Mouse (Mus musculus) heart, postnatal 10 days (tissue): ENCODE results near the gene 1700123O20Rik. TPM values are rescaled to one million over a fixed set of nuclear protein-coding genes. Genes with fewer than 3 reads are reported as not detected.

Experiments
- DNase-seq, 2 experiments: peaks; one replicate each; pipeline ENCODE4 v3.0.0; 2021
- intact Hi-C: fragments of 180-260 bp; cut with DNase I; formaldehyde crosslinking; loops from one replicate; pipeline ENCODE4 v1.15.1; 2025
- total RNA-seq, 2 experiments: library from RNA; stranded (reverse); gene quantifications; 2 replicates each; pipeline ENCODE4 v1.2.3; 2021

1700123O20Rik gene
- total RNA-seq: 10 to 100 TPM; 19.8 to 21.9 TPM

DNA sequence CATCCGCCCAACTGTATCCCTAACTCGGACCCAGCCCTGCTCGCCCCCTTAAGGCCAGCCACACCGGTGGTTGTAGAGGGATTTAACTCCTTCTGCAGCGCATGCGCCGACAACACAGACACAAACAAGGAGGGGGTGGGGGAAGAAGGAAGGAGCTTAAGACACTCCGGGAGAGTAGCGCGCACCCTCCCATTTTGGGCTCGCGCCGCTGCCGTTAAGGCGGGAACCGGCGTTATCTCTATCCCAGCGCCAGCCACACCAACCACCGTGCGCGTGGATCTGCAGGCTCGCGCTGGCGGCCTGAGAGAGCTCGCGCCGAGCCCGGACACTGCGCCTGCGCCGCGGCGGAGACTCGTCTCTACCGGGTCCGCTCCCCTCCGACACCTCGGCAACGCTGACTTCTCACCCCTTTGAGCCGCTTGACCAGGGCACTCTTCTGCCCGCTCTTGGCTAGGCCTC, at the start of gene 1700123O20Rik:
TSS of gene 1700123O20Rik (plus strand) at position 154 of the 459 bp plus-strand sequence.
- no peak for DNase-seq
- intact Hi-C loops: loop anchor here (5.0 kb wide), 1 partner anchor 34 kb away; no protein-coding TSS in a partner anchor

DNA sequence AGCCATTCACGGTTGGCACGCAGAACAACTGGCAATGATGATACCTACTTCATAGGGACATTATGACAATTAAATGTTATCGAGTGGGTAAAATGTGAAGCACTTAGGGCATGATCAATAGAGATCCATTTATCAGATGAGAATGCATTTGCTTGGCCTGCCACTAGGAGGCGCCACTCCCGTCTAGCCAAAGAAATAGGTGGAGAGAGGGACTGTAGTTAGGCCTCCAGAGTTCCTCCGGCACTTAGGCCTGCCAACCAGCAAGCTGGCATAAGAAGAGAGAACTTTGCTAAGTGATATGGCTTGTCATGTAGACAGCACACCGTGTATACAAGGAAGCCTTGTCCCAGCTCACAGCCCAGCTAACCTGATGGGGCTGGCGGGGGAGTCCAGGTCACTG, 49.1 kb upstream of the 1700123O20Rik start:
- peak in 1 of 2 experiments; percentile 54 for DNase-seq
- intact Hi-C loops: loop anchor here (5.0 kb wide), 1 partner anchor 575 kb away; no protein-coding TSS in a partner anchor

DNA sequence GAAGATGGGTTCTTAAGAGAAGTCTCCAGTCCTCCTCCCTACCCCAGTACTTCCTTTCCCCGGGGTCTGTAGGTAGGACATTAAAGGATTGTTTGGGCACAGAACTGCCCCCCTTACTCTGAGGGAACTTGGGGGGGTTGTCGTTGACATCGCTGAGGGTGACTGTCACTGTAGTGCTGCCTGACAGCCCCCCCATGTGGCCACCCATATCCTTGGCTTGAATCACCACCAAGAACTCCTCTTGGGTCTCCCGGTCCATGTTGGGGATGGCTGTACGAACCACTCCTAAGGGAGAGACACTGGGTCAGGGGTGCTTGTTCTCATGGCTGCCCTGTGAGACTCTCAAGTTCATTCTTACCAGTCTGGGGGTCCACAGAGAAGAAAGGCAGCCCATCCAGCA, 47.8 kb upstream of the 1700123O20Rik start:
- no peak for DNase-seq
- intact Hi-C loops: loop anchor here (5.0 kb wide), 1 partner anchor 576 kb away; no protein-coding TSS in a partner anchor

GRCm38 (mm10) chr14:54640121-54640520, 45.9 kb upstream of the 1700123O20Rik start:
- no peak for DNase-seq
- intact Hi-C loops: loop anchor here (2.0 to 5.0 kb wide), 3 partner anchors 27 to 413 kb away; no protein-coding TSS in a partner anchor

DNA sequence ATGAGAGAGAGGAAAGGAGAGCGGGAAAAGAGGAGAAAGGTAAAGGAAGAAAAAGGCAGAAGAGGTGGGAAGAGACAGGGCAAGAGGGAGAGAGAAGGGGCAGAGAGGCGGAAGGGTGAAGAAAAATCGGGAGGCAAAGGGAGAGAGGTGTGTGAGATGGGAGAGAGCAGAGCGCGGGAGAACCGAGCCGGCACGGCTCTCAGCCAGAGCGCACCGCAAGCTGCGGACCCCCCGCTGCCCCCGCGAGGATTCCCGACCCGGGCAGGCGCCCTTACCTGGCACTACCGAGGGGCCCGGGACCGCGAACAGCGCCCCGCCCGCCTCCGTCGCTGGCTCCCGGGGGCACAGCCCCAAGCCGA, 45.1 kb upstream of the 1700123O20Rik start, which contains the start of gene Gm17606:
TSS of gene Gm17606 (plus strand) at position 7 of the 359 bp plus-strand sequence.
- no peak for DNase-seq
- intact Hi-C loops: loop anchor here (1.0 to 5.0 kb wide), 4 partner anchors 28 to 414 kb away; no protein-coding TSS in a partner anchor

DNA sequence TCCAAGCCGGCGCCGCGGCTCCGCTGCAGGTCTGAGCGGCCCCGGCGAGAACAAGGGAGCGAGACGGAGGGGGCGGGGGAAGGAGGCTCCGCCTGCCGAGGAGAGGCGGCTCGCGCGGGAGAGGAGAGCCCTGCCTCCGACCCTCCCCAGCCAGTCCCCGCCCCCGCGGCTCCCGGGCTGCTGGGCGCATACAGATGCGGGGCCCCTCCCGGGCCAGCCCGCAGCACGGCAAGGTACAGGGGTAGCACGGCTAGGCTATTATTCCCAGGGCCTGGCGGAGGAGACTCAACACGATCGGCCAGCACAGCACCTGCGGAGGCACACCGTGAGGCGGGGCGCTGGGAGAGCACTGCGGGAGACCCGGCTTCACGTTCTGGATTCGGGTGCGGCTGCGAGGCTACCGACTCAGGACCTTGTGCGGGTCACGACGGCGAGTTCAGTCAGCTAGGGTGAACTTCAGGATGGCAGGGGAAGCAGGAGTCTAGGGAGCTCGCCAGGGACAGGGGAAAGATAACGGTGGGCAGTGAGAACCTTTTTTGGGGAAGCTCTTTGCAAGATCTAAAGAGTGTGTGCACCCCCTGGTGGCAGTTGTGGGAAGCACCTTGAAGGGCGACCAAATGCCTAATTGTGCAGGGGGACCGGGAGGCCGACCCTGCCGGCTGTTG, 44.6 kb upstream of the 1700123O20Rik start, which contains the start of gene Cdh24:
TSS of gene Cdh24 (minus strand) at position 60 of the 665 bp plus-strand sequence.
- peak; percentile 90 to 93 for DNase-seq
- intact Hi-C loops: loop anchor here (1.0 to 5.0 kb wide), 4 partner anchors 29 to 414 kb away; no protein-coding TSS in a partner anchor

DNA sequence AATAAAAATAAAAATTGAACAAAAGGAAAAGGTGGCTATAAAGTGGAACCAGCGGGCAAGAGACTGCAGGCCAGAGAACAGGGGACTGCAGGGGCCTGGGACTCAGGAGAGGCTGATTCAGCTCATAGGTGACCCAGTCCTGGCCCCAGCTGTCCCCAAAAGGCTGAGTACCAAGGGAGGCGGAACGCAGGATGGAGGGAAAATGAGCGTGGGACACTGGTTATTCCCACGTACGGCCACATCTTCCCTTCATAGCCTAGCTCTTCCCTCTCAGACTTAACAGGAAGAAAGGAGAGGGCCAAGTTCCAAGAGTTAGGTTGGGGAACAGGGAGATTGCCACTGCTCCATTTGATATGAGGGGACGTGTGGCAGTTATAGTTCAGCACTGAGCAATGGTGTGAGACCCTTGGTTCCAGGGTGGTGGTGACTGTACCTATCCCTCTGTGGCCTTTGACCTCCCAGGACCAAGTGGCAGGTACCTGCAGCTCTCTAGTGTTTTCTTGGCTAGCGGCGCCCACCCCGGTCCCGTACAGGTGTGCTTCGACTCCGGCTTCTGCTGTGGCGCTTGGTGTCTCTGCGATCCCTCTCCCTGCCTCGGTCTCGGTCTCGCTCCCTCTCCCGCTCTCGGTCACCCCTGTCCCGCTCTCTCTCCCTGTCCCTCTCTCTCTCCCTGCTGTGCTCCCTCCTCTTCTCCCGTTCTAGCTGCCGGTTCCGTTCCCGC, 43.6 kb upstream of the 1700123O20Rik start:
- no peak for DNase-seq
- intact Hi-C loops: loop anchor here (5.0 kb wide), 1 partner anchor 415 kb away; no protein-coding TSS in a partner anchor

DNA sequence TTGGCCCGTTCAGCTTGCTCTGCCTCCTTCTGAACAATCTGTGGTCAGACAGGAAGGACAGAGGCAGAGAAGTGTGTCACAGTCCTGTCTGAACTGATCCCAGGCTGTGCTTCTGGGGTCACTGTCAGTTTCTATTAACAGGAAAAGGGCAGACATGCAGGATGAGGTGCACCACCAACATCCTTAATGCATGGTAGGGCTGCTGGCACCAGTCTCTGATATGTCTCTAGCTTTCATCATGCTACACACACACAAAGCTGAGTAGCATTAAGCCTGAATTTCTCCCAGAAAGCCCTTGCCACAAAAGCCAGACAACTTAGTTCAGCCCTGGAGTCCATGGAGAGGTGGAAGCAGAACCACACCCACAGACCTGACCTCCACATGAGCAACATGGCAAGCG, 43.0 kb upstream of the 1700123O20Rik start:
- intact Hi-C loops: loop anchor here (5.0 kb wide), 1 partner anchor 416 kb away; no protein-coding TSS in a partner anchor
- DNase-seq: no peak

DNA sequence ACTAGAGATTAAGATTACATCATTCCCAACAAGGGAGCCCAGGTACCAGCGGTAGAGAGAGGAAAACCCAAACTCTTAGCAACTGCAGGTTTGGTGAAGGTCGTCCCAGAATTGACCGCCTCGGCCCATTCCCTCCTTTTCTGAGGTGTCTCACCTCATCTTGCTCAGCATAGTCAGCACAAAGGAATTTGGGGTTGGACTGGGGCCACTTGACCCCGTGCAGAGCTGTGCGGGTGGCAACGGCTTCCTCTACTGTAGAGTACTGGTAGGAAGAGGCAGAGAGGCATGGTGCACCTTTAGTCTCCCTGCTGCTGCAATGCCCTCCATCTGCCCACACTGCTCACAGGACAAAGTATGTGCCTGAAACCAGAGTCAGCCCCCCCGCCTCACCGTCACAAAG, 41.7 kb upstream of the 1700123O20Rik start:
- intact Hi-C loops: loop anchor here (5.0 kb wide), 1 partner anchor 417 kb away; no protein-coding TSS in a partner anchor
- DNase-seq: no peak

DNA sequence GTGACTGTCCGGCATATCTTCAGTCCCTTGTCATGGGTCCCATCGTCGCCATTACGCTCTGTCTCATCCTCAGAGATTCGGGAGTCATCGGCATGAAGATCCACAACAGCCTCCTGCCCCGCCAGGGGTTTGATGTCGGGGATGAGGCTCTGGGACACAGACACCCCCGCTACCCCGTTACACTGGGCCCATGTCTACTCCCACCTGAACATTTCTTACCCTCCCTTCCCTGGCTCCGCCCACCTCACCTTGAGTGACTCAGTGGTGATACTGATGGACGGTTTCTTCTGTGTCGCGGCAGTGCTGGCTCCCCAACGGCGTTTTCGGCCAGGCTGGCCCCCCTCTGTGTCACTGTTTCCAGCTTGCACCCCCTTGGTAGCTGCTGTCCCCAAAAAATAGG, 39.6 kb upstream of the 1700123O20Rik start:
- intact Hi-C loops: no loop called here
- DNase-seq: no peak

DNA sequence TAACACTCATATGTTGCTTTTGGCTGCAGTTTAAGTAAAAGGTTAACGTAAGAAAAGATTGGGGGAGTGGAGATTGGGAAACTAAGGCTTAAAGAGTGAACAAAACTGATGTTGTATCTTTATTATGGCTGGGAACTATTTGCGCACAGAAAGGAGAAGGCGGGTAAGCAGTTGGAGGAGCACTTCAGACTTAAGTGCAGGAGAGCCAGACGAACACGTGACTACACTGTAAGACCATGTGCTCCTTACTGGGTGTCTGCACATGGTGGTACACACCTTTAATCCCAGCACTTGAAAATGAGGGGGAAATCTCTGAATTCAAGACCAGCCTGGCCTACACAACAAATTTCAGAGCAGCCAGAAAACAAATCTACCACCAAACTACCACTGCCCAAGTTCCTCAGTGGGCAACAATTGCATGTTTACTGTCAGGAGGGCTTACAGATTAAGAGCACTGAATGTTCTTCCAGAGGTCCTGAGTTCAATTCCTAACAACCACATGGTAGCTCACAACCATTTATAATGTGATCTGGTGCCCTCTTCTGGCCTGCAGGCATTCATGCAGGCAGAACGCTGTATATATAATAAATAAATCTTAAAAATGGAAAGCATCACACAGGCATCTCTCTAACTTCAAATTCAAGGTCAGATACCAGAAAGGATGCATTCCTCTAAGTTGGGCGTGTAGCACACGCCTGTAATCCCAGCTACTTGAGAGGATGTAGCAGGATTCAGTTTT, 38.9 kb upstream of the 1700123O20Rik start:
- no peak for DNase-seq
- intact Hi-C loops: no loop called here

DNA sequence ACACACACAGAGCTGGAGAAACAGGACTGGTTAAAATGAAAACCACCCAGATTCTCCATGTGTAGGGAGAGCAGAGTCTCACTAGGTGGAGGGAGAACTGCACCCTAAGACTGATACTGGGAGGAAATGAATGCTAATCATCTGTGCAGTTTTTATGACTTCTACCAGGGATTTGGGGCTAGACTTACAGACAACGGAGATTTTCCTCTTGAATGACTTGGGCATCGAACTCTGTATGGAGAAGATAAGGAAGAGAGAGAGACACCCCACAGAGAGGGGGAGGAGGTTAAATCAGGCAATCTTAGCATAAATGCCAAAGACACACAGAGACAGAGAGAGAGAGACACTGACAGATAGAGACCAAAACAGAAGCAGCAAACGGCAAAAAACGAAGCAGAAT, 38.1 kb upstream of the 1700123O20Rik start:
- no peak for DNase-seq
- intact Hi-C loops: no loop called here

- intact Hi-C loops: loop anchor here (1.0 to 5.0 kb wide), 2 partner anchors 36 to 50 kb away; partner anchors contain the start of genes 1700123O20Rik and Acin1
Observed at GRCm38 (mm10) chr14:54650621-54651454, 35.2 kb upstream of the 1700123O20Rik start.

GRCm38 (mm10) chr14:54651556-54651955, 34.5 kb upstream of the 1700123O20Rik start:
- DNase-seq: peak in 1 of 2 experiments; percentile 12
- intact Hi-C loops: loop anchor here (1.0 to 5.0 kb wide), 2 partner anchors 36 to 50 kb away; partner anchors contain the start of genes 1700123O20Rik and Acin1

More at GRCm38 (mm10) chr14:54650621-54651454, 35.2 kb upstream of the 1700123O20Rik start:
- peak; percentile 89 to 92 for DNase-seq

DNA sequence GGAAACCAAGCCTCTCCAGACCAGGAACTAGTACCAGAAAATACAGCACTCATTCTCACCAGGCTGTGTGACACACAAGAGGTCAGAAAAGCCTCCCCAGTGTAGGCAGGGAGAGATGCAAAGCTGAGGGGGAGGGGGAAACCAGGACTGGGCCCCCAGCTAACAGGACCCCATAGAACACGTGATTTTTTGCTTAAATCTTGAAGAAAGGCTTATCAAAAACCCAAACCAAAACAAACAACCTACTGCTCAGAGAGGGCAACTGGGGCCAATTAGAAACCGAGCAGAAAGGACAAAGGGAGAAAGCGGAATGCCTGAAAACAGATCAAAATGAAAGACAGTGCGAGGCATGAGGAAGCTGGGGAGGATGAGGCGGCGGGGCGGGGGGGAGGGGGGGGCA, 33.2 kb upstream of the 1700123O20Rik start:
- peak in 1 of 2 experiments; percentile 4 for DNase-seq
- intact Hi-C loops: loop anchor here (5.0 kb wide), 1 partner anchor 35 kb away; the partner anchor contains the start of genes 1700123O20Rik and Acin1

- intact Hi-C loops: loop anchor here (5.0 kb wide), 1 partner anchor 34 kb away; the partner anchor contains the start of genes 1700123O20Rik and Acin1
Observed at GRCm38 (mm10) chr14:54653496-54653895, 32.5 kb upstream of the 1700123O20Rik start.

DNA sequence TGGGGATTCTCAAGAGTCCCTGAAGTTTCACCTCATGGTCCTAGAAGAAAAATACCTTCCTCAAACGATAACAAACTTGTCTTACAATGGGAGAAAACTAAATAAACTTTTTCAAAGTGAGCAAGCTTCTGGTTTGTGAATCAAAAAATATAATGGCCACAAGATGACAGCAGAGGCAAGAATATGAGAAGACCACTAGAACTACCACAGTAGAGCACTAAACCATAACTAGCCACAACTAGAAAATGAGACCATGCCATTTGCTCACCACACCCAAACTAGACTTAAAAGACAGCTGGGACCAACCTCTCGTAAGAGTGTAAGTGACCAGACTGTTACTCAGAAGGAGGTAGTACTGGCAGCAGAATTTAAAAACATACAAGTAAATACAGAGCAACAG, 26.0 kb upstream of the 1700123O20Rik start:
- intact Hi-C loops: no loop called here
- peak in 1 of 2 experiments; percentile 55 for DNase-seq

More at GRCm38 (mm10) chr14:54653496-54653895, 32.5 kb upstream of the 1700123O20Rik start:
- DNase-seq: peak; percentile 91

DNA sequence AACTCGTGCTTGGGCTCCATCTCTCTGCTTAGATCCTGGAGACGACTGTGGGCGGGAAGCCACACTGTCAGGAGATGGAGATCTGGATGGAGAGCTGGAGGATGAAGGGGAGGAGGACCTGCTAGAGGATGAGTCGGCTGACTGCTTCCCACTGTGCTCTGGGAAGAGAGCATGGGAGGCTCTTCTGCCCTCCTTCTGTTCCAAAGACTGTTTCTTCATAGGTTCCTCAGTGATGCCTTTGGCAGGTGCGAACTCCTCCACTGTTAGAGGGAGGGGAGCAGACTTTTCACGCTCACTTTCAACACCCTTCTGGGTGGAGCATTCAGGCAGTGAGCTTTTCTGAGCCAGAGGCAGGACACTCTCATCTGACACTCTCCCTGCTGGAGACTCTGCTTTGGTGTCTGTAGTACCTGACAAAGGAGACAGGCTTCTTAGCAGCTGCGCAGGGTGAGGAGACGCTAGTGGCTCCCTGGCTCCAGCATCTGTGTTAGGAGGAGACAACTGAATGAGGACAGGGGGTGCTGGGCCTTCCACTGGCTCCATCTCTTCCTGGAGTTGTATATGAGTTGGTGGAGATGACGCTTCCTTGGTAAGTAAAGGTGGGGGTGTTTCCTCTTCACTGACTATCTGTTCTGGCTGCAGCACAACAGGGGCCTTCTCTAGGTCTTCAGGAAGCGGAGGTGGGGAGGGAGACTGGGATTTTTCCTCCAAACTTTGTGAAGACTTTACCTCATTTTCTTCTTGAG, 21.4 kb upstream of the 1700123O20Rik start:
- intact Hi-C loops: no loop called here
- DNase-seq: no peak
